Mouse (Mus musculus): ENCODE results near the gene Slc25a22. TPM values are rescaled to one million over a fixed set of nuclear protein-coding genes. Genes with fewer than 3 reads are reported as not detected.
A peak's percentile ranks its signal among the peaks of the same experiment; 100 is the strongest.

The Slc25a22 gene
- polyA plus RNA-seq, 1 experiment from 2014 or later, result 29.1 TPM

GRCm38 (mm10) chr7:141391625-141392551 is 45.8 kb downstream of the Slc25a22 start, which contains the start of gene Taldo1:
Taldo1 (plus strand) TSS chr7:141392199.
- H3K9me3 ChIP-seq (ENCODE audit: control insufficient read depth, low read length), result no peaks in the 10 kb centered on the region
- H3K27ac ChIP-seq (replicated peaks; ENCODE audit: low read depth, low read length), result peak within 1 kb of the TSS; percentile 76
- H3K9ac ChIP-seq (ENCODE audit: low read depth, low read length), result peak within 1 kb of the TSS; percentile 70
- peak within 1 kb of the TSS; percentile 73 for H3K4me3 ChIP-seq (ENCODE audit: low read depth, low read length)
- DNase-seq (ENCODE audit: low spot score) (peak; percentile 98), ATAC-seq (ENCODE audit: low read depth) (peak; percentile 95)
- H3K4me2 ChIP-seq (ENCODE audit: low read depth, low read length), result peak within 1 kb of the TSS; percentile 93
- H3K36me3 ChIP-seq (ENCODE audit: control insufficient read depth, insufficient read depth, low read length), result peaks cover 11% of the 10 kb centered on the region
- WGBS, result under 1% methylated on average over 57 of the region's 57 CpGs
- no peaks in the 10 kb centered on the region for H3K27me3 ChIP-seq (replicated peaks; ENCODE audit: control insufficient read depth, insufficient read depth, low read length)
- H3K4me1 ChIP-seq (ENCODE audit: control insufficient read depth, insufficient read depth, low read length), result peaks cover 8% of the 10 kb centered on the region

- Histone ChIP-seq H3K4me1 (ENCODE audit: control insufficient read depth, insufficient read depth, low read length) (peaks cover 8% of the 10 kb centered on the region), H3K27me3 (replicated peaks; ENCODE audit: control insufficient read depth, insufficient read depth, low read length) (no peaks in the 10 kb centered on the region), H3K27ac (replicated peaks; ENCODE audit: low read depth, low read length) (no peak overlapping the region), H3K9me3 (ENCODE audit: control insufficient read depth, low read length) (no peaks in the 10 kb centered on the region), H3K4me3 (ENCODE audit: low read depth, low read length) (no peak overlapping the region), H3K36me3 (ENCODE audit: control insufficient read depth, insufficient read depth, low read length) (no peaks in the 10 kb centered on the region), H3K9ac (ENCODE audit: low read depth, low read length) (no peak overlapping the region), H3K4me2 (ENCODE audit: low read depth, low read length) (peak overlapping the region; percentile 93; the same call in 1 of the 2 replicates)
- WGBS, result 59% methylated on average over 9 of the region's 9 CpGs
- ATAC-seq (ENCODE audit: low read depth) (no peak), DNase-seq (ENCODE audit: low spot score) (no peak)
Observed at GRCm38 (mm10) chr7:141390326-141391259, 47.1 kb downstream of the Slc25a22 start.

DNA sequence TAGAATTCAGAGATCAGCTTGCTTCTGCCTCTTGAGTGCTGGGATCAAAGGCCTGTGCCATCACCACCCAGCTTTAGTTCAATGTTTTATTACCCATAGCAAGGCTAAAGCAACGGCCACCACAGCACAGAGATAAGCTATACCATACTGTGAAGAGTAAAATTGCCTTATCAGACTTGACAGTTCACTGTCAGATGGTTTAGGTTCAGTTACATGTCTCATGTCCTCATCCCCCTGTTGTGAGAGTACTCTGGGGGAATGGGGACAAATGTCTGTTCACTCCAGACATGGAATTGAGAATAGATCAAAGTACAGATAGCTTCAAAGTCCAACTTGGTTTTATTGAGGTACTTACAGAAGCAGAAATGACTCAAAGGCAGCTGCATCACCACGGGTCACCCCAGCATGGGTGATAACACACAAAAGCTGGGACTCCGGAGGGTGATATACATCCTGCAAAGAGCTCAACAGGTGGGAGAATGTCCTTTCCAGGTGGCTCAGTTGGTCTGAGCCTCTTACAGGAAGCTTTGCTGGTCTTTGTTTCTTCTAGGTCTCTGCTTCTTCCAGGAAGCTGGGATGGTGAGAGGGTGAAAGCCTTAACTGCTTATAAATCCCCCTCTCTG is 49.1 kb downstream of the Slc25a22 start:
- ATAC-seq (ENCODE audit: low read depth) (no peak), DNase-seq (ENCODE audit: low spot score) (no peak)
- no peaks in the 10 kb centered on the region for H3K36me3 ChIP-seq (ENCODE audit: control insufficient read depth, insufficient read depth, low read length)
- 68% methylated on average over 3 of the region's 3 CpGs for WGBS
- no peak overlapping the region for H3K4me2 ChIP-seq (ENCODE audit: low read depth, low read length)
- H3K9ac ChIP-seq (ENCODE audit: low read depth, low read length), result no peak overlapping the region
- H3K4me1 ChIP-seq (ENCODE audit: control insufficient read depth, insufficient read depth, low read length), result peaks cover 8% of the 10 kb centered on the region
- no peaks in the 10 kb centered on the region for H3K27me3 ChIP-seq (replicated peaks; ENCODE audit: control insufficient read depth, insufficient read depth, low read length)
- H3K9me3 ChIP-seq (ENCODE audit: control insufficient read depth, low read length), result no peaks in the 10 kb centered on the region
- H3K4me3 ChIP-seq (ENCODE audit: low read depth, low read length), result no peak overlapping the region
- no peak overlapping the region for H3K27ac ChIP-seq (replicated peaks; ENCODE audit: low read depth, low read length)

GRCm38 (mm10) chr7:141387807-141388486 is 49.7 kb downstream of the Slc25a22 start:
- Histone ChIP-seq H3K9me3 (ENCODE audit: control insufficient read depth, low read length) (no peaks in the 10 kb centered on the region), H3K4me3 (ENCODE audit: low read depth, low read length) (no peak overlapping the region), H3K4me1 (ENCODE audit: control insufficient read depth, insufficient read depth, low read length) (peaks cover 6% of the 10 kb centered on the region), H3K27me3 (replicated peaks; ENCODE audit: control insufficient read depth, insufficient read depth, low read length) (no peaks in the 10 kb centered on the region), H3K4me2 (ENCODE audit: low read depth, low read length) (no peak overlapping the region), H3K27ac (replicated peaks; ENCODE audit: low read depth, low read length) (no peak overlapping the region), H3K9ac (ENCODE audit: low read depth, low read length) (no peak overlapping the region), H3K36me3 (ENCODE audit: control insufficient read depth, insufficient read depth, low read length) (no peaks in the 10 kb centered on the region)
- ATAC-seq (ENCODE audit: low read depth), result no peak
- DNase-seq (ENCODE audit: low spot score), result no peak
- 47% methylated on average over 2 of the region's 2 CpGs for WGBS

DNA sequence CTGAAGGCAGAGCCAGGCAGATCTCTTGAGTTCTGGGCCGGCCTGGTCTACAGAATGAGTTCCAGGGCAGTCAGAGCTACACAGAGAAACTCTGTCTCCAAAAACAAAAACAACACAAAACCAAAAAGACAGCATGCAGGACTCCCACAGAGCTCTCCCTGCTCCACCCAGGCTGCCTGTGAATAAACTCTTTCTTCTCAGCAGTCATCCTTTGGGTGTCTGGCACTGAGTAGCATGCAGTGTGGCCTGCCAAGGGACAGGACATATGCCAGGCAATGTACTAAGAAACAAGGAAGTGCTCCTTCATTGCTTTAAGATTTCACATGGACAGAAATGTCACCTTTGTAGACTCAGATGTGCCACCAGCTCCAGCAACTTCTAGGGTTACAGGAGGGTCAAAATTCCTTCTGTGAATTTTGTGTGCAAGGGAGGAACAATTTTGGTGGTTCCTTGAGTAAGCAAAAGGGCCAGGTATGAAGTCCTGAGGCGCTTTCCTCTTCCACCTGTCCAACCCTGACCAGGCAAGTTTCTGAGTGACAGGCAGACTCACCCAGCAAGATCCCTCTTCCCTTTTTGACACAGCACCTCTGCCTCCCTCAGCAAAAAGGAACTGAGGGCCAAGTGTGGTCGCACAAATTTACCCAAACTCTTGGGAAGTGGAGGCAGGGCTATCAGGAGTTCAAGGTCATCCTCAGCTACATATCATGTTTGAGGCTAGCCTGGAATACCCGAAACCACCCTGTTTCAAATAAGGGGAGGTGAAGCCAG is 56.4 kb downstream of the Slc25a22 start:
- Histone ChIP-seq H3K27me3 (replicated peaks; ENCODE audit: control insufficient read depth, insufficient read depth, low read length) (no peaks in the 10 kb centered on the region), H3K4me3 (ENCODE audit: low read depth, low read length) (no peak overlapping the region), H3K4me2 (ENCODE audit: low read depth, low read length) (no peak overlapping the region), H3K36me3 (ENCODE audit: control insufficient read depth, insufficient read depth, low read length) (no peaks in the 10 kb centered on the region), H3K4me1 (ENCODE audit: control insufficient read depth, insufficient read depth, low read length) (no peaks in the 10 kb centered on the region), H3K9ac (ENCODE audit: low read depth, low read length) (no peak overlapping the region), H3K9me3 (ENCODE audit: control insufficient read depth, low read length) (no peaks in the 10 kb centered on the region), H3K27ac (replicated peaks; ENCODE audit: low read depth, low read length) (no peak overlapping the region)
- WGBS, result 70% methylated on average over 4 of the region's 4 CpGs
- DNase-seq (ENCODE audit: low spot score) (no peak), ATAC-seq (ENCODE audit: low read depth) (no peak)

Other genes with a start within 250 kb of the Slc25a22 start
- gene Hras, start 243.9 kb downstream of the Slc25a22 start, polyA plus RNA-seq (2014; fragmentation: Nextera tagmentation; extraction: Ambion mirVana), result 122 and 142 TPM in 2 replicates
- gene Lrrc56, start 243.7 kb downstream of the Slc25a22 start, polyA plus RNA-seq (2014; fragmentation: Nextera tagmentation; extraction: Ambion mirVana), result 6.0 and 7.2 TPM in 2 replicates
- gene Lmntd2, start 223.8 kb downstream of the Slc25a22 start, polyA plus RNA-seq (2014; fragmentation: Nextera tagmentation; extraction: Ambion mirVana), result 1.3 and 1.5 TPM in 2 replicates
- gene Rassf7, start 222.0 kb downstream of the Slc25a22 start, polyA plus RNA-seq (2014; fragmentation: Nextera tagmentation; extraction: Ambion mirVana), result 26.7 and 30.2 TPM in 2 replicates
- 59.8 and 62.7 TPM in 2 replicates for gene Phrf1, start 209.1 kb downstream of the Slc25a22 start, polyA plus RNA-seq (2014; fragmentation: Nextera tagmentation; extraction: Ambion mirVana)
- gene Irf7, start 171.4 kb downstream of the Slc25a22 start, polyA plus RNA-seq (2014; fragmentation: Nextera tagmentation; extraction: Ambion mirVana), result 2.3 and 2.4 TPM in 2 replicates
- 0.21 TPM in 1 of 2 replicates, not detected in the other for gene Cdhr5, start 161.1 kb downstream of the Slc25a22 start, polyA plus RNA-seq (2014; fragmentation: Nextera tagmentation; extraction: Ambion mirVana)
- gene Sct, start 158.8 kb downstream of the Slc25a22 start, polyA plus RNA-seq (2014; fragmentation: Nextera tagmentation; extraction: Ambion mirVana), result 9.9 and 13.8 TPM in 2 replicates
- 0.81 and 1.3 TPM in 2 replicates for gene Drd4, start 145.9 kb downstream of the Slc25a22 start, polyA plus RNA-seq (2014; fragmentation: Nextera tagmentation; extraction: Ambion mirVana)
- 72.7 and 82.7 TPM in 2 replicates for gene Deaf1, start 110.2 kb downstream of the Slc25a22 start, polyA plus RNA-seq (2014; fragmentation: Nextera tagmentation; extraction: Ambion mirVana)
- 21.1 and 27.7 TPM in 2 replicates for gene Tmem80, start 110.2 kb downstream of the Slc25a22 start, polyA plus RNA-seq (2014; fragmentation: Nextera tagmentation; extraction: Ambion mirVana)
- gene Eps8l2, start 99.0 kb downstream of the Slc25a22 start, polyA plus RNA-seq (2014; fragmentation: Nextera tagmentation; extraction: Ambion mirVana), result 12.0 and 13.6 TPM in 2 replicates
- gene Taldo1, start 45.7 kb downstream of the Slc25a22 start, polyA plus RNA-seq (2014; fragmentation: Nextera tagmentation; extraction: Ambion mirVana), result 248 and 250 TPM in 2 replicates
- gene Gatd1, start 23.8 kb downstream of the Slc25a22 start, polyA plus RNA-seq (2014; fragmentation: Nextera tagmentation; extraction: Ambion mirVana), result 37.1 and 51.1 TPM in 2 replicates
- gene Cend1, start 8.4 kb downstream of the Slc25a22 start, polyA plus RNA-seq (2014; fragmentation: Nextera tagmentation; extraction: Ambion mirVana), result 2.8 and 4.5 TPM in 2 replicates
- gene Pidd1, start 6.1 kb upstream of the Slc25a22 start, polyA plus RNA-seq (2014; fragmentation: Nextera tagmentation; extraction: Ambion mirVana), result 7.1 and 7.4 TPM in 2 replicates
- 1,283 and 1,386 TPM in 2 replicates for gene Rplp2, start 9.5 kb upstream of the Slc25a22 start, polyA plus RNA-seq (2014; fragmentation: Nextera tagmentation; extraction: Ambion mirVana)
- 16.9 and 20.4 TPM in 2 replicates for gene Pnpla2, start 17.3 kb upstream of the Slc25a22 start, polyA plus RNA-seq (2014; fragmentation: Nextera tagmentation; extraction: Ambion mirVana)
- 6.6 and 10.3 TPM in 2 replicates for gene Cracr2b, start 23.2 kb upstream of the Slc25a22 start, polyA plus RNA-seq (2014; fragmentation: Nextera tagmentation; extraction: Ambion mirVana)
- gene Cd151, start 29.5 kb upstream of the Slc25a22 start, polyA plus RNA-seq (2014; fragmentation: Nextera tagmentation; extraction: Ambion mirVana), result 54.9 and 60.7 TPM in 2 replicates
- gene Polr2l, start 37.2 kb upstream of the Slc25a22 start, polyA plus RNA-seq (2014; fragmentation: Nextera tagmentation; extraction: Ambion mirVana), result 59.3 and 65.2 TPM in 2 replicates
- gene Tspan4, start 37.3 kb upstream of the Slc25a22 start, polyA plus RNA-seq (2014; fragmentation: Nextera tagmentation; extraction: Ambion mirVana), result 85.1 and 86.2 TPM in 2 replicates
- 47.4 and 47.9 TPM in 2 replicates for gene Chid1, start 102.0 kb upstream of the Slc25a22 start, polyA plus RNA-seq (2014; fragmentation: Nextera tagmentation; extraction: Ambion mirVana)
- gene Ap2a2, start 124.3 kb upstream of the Slc25a22 start, polyA plus RNA-seq (2014; fragmentation: Nextera tagmentation; extraction: Ambion mirVana), result 68.0 and 73.8 TPM in 2 replicates
- 0.17 and 0.19 TPM in 2 replicates for gene Muc6, start 217.4 kb upstream of the Slc25a22 start, polyA plus RNA-seq (2014; fragmentation: Nextera tagmentation; extraction: Ambion mirVana)

Data from embryonic facial prominence, embryonic 14.5 days (tissue).